Mouse (Mus musculus) spleen, adult 2 months (tissue): Measurements from ENCODE around the gene Cic.

ENCODE experiments used
- CTCF ChIP-seq: fragments of 200-500 bp; IDR thresholded peaks from 2 replicates; pipeline ENCODE4 v1.5.1; 2011; ENCODE audit warnings: mild to moderate bottlenecking, inconsistent platforms; ENCODE audit not compliant: insufficient read depth, insufficient read length, insufficient replicate concordance; ENCODE audit errors: extremely low read depth
- POLR2A ChIP-seq: fragments of 200-500 bp; IDR thresholded peaks from 2 replicates; pipeline ENCODE4 v1.6.1; 2011; ENCODE audit warnings: low read depth, low read length, inconsistent platforms

DNA sequence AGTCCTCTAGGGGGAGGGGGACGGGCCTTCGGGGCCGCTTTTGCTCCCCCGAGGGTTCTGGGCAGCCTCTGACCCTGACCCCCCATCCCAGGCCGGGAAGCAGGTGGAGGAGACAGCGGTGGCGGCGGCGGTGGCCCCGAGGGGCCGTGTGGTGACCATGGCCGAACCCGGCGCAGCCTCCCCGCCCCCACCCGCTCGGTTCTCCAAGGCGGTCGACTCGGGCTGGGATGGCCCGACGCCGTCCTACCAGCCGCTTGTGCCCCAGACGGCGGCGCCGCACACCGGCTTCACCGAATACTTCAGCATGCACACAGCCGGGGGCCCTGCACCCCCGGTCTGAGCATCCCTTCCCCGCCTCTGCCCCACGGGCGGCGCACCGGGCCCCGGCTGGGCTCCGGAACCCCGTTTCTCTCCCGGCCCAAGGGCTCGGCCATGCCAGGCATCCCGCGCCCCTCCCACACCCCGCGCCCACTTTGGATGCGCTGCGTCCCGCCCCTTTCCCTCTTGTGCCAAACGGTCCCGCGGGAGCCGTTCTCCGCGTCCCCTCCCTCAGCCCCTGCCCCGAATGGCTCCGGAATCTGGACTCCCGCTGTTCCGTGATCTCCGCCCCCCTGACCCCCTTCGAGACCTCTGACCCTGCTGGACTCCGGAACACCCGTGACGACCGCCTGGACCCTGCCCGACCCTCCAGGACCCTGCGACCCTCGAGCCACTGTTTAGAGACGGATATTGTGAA, 48.0 kb downstream of the Cic start:
- TF ChIP-seq CTCF (no peak), POLR2A (no peak)
